Mouse (Mus musculus): Measurements from ENCODE around the gene Pramef25. TPM values are rescaled to one million over a fixed set of nuclear protein-coding genes. Genes with fewer than 3 reads are reported as not detected.
"Not testable (repeated sequence)": the region's sequence is repeated elsewhere in the genome, so short reads cannot be mapped to it uniquely, and the experiment has no call there.

The Pramef25 gene
- not detected in 2 replicates for polyA plus RNA-seq (2015; fragmentation: Nextera tagmentation; extraction: Ambion mirVana)

- H3K4me3 ChIP-seq (ENCODE audit: low read length); H3K4me1 ChIP-seq (ENCODE audit: control insufficient read depth, insufficient read depth, low read length); H3K27me3 ChIP-seq (replicated peaks; ENCODE audit: control insufficient read depth, insufficient read depth, low read length); H3K9me3 ChIP-seq (ENCODE audit: control insufficient read depth, low read length); H3K9ac ChIP-seq (ENCODE audit: low read depth, low read length); ATAC-seq; H3K36me3 ChIP-seq (ENCODE audit: control insufficient read depth, insufficient read depth, low read length); H3K27ac ChIP-seq (ENCODE audit: low read length); H3K4me2 ChIP-seq (ENCODE audit: low read depth, low read length): not testable (repeated sequence)
- 93% methylated on average over 1 of the region's 1 CpGs for WGBS
Observed at GRCm38 (mm10) chr4:143950916-143951315, at the start of gene Pramef25. TSS of gene Pramef25 (minus strand) at chr4:143951016.

- not testable (repeated sequence) for ATAC-seq; H3K9ac ChIP-seq (ENCODE audit: low read depth, low read length); H3K4me2 ChIP-seq (ENCODE audit: low read depth, low read length); H3K4me1 ChIP-seq (ENCODE audit: control insufficient read depth, insufficient read depth, low read length); H3K4me3 ChIP-seq (ENCODE audit: low read length); H3K9me3 ChIP-seq (ENCODE audit: control insufficient read depth, low read length); H3K27me3 ChIP-seq (replicated peaks; ENCODE audit: control insufficient read depth, insufficient read depth, low read length); H3K27ac ChIP-seq (ENCODE audit: low read length); H3K36me3 ChIP-seq (ENCODE audit: control insufficient read depth, insufficient read depth, low read length)
- 67% methylated on average over 3 of the region's 3 CpGs for WGBS
Observed at GRCm38 (mm10) chr4:143994269-143994668, 43.5 kb upstream of the Pramef25 start, which contains the start of gene Pramef17. TSS of gene Pramef17 (minus strand) at chr4:143994369.

GRCm38 (mm10) chr4:143988126-143988525 is 37.3 kb upstream of the Pramef25 start:
- not testable (repeated sequence) for H3K4me3 ChIP-seq (ENCODE audit: low read length); H3K9me3 ChIP-seq (ENCODE audit: control insufficient read depth, low read length); H3K27me3 ChIP-seq (replicated peaks; ENCODE audit: control insufficient read depth, insufficient read depth, low read length); H3K27ac ChIP-seq (ENCODE audit: low read length); H3K4me1 ChIP-seq (ENCODE audit: control insufficient read depth, insufficient read depth, low read length); ATAC-seq; H3K36me3 ChIP-seq (ENCODE audit: control insufficient read depth, insufficient read depth, low read length); H3K4me2 ChIP-seq (ENCODE audit: low read depth, low read length); H3K9ac ChIP-seq (ENCODE audit: low read depth, low read length)
- 92% methylated on average over 13 of the region's 17 CpGs for WGBS

DNA sequence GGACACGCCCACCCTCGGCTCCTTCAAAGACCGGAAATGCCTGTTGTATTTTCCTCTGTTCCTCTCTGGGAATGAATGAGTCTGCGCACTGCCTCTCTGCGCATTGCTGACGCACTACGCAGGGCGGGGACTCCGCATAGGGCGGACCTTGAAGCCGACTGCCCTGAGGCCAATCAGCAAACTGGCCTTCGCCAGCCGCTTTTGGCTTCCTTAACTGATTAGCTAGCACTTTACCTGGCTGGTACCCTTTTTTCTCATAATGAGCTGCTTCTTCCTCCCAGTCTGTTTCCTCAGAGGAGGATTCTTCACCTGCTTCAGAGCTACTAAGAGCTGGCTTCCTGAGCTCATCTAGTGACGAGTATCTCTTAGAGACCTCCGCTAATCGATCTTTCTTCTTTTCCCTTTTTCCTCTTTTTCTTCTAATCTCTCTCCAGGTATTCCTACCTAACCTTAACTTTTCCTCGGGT is 36.7 kb upstream of the Pramef25 start:
- not testable (repeated sequence) for H3K4me1 ChIP-seq (ENCODE audit: control insufficient read depth, insufficient read depth, low read length); H3K9me3 ChIP-seq (ENCODE audit: control insufficient read depth, low read length); H3K4me3 ChIP-seq (ENCODE audit: low read length); H3K36me3 ChIP-seq (ENCODE audit: control insufficient read depth, insufficient read depth, low read length); ATAC-seq; H3K27me3 ChIP-seq (replicated peaks; ENCODE audit: control insufficient read depth, insufficient read depth, low read length); H3K27ac ChIP-seq (ENCODE audit: low read length); H3K9ac ChIP-seq (ENCODE audit: low read depth, low read length); H3K4me2 ChIP-seq (ENCODE audit: low read depth, low read length)
- 87% methylated on average over 9 of the region's 17 CpGs for WGBS

DNA sequence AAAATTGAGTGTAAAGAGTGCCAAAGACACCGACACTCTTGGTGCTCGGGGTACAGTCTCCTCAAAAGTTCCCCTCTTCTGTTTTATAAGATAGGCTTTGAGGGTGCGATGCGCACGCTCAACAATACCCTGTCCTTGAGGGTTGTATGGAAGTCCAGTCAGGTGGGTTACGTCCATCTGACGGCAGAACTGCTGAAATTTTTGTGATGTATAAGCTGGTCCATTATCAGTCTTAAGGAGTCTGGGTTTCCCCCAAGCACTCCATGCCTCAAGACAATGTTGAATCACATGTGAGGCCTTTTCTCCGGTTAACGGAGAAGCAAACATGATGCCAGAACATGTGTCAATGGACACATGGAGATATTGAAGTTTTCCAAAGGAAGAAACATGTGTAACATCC is 34.9 kb upstream of the Pramef25 start:
- 92% methylated on average over 2 of the region's 9 CpGs for WGBS
- not testable (repeated sequence) for H3K9me3 ChIP-seq (ENCODE audit: control insufficient read depth, low read length); H3K9ac ChIP-seq (ENCODE audit: low read depth, low read length); H3K4me1 ChIP-seq (ENCODE audit: control insufficient read depth, insufficient read depth, low read length); H3K4me2 ChIP-seq (ENCODE audit: low read depth, low read length); H3K27ac ChIP-seq (ENCODE audit: low read length); H3K4me3 ChIP-seq (ENCODE audit: low read length); ATAC-seq; H3K27me3 ChIP-seq (replicated peaks; ENCODE audit: control insufficient read depth, insufficient read depth, low read length); H3K36me3 ChIP-seq (ENCODE audit: control insufficient read depth, insufficient read depth, low read length)

DNA sequence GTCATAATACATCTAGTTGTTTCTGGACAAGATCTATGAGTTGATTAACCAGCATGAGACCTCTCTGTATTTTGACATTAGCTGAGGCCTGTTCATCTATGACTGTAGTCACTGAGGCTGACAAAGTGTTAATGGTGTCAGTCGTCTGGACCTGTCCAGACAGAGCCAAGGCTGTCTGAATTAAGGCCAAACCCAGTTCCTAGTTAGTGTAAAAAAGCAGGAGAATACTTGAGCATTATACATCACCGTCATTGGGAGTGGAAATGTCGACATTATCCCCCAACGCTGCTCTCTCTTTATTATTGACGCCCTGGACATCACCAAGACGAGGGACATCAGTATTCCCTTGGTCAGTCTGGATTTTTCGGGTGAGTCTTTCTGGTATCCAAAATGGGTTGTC is 34.3 kb upstream of the Pramef25 start:
- not testable (repeated sequence) for H3K9me3 ChIP-seq (ENCODE audit: control insufficient read depth, low read length); H3K9ac ChIP-seq (ENCODE audit: low read depth, low read length); H3K4me1 ChIP-seq (ENCODE audit: control insufficient read depth, insufficient read depth, low read length); H3K4me3 ChIP-seq (ENCODE audit: low read length); H3K27me3 ChIP-seq (replicated peaks; ENCODE audit: control insufficient read depth, insufficient read depth, low read length); H3K4me2 ChIP-seq (ENCODE audit: low read depth, low read length); ATAC-seq; H3K27ac ChIP-seq (ENCODE audit: low read length); H3K36me3 ChIP-seq (ENCODE audit: control insufficient read depth, insufficient read depth, low read length)
- no CpG with 5 or more reads among the region's 7 CpGs for WGBS

DNA sequence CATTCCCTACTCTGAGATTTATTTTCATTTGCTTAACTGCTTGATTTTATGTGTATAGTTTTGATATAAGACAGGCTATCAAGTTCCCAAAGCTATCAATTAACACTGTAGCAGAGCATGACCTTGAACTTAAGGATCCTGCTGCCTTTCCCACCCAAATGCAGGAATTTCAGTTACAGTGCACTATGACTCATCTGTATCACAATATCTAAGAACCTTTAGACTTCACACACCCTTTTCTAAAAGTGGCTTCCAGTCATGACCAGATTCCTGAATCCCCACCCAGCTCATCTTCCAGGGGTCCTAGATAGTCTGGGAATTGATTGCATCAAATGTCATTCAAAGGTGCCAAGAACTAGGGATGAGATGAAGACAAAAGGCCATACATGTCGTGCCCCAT is 32.6 kb upstream of the Pramef25 start:
- H3K4me2 ChIP-seq (ENCODE audit: low read depth, low read length); H3K36me3 ChIP-seq (ENCODE audit: control insufficient read depth, insufficient read depth, low read length); H3K9ac ChIP-seq (ENCODE audit: low read depth, low read length); H3K27me3 ChIP-seq (replicated peaks; ENCODE audit: control insufficient read depth, insufficient read depth, low read length); H3K4me1 ChIP-seq (ENCODE audit: control insufficient read depth, insufficient read depth, low read length); H3K9me3 ChIP-seq (ENCODE audit: control insufficient read depth, low read length); H3K4me3 ChIP-seq (ENCODE audit: low read length); ATAC-seq; H3K27ac ChIP-seq (ENCODE audit: low read length): not testable (repeated sequence)
- no CpG with 5 or more reads among the region's 1 CpGs for WGBS

DNA sequence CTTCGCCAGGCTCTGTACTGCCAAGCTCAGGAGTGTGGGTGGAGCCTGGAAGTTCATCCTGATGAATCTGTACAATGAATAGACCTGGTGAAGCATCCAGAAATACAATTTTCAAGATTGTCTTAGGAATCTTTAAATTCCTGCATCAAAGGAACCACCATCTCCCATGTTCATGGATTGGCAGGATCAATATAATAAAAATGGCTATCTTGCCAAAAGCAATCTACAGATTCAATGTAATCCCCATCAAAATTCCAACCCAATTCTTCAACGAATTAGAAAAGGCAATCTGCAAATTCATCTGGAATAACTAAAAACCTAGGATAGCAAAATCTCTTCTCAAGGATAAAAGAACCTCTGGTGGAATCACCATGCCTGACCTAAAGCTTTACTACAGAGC is 16.0 kb upstream of the Pramef25 start, which contains the start of gene Gm13101:
Gene Gm13101, minus strand, starts transcription at position 101 of the 400 bp plus-strand sequence.
- H3K4me1 ChIP-seq (ENCODE audit: control insufficient read depth, insufficient read depth, low read length); H3K9me3 ChIP-seq (ENCODE audit: control insufficient read depth, low read length): not testable (repeated sequence)
- 34% methylated on average over 2 of the region's 2 CpGs for WGBS

GRCm38 (mm10) chr4:143900280-143900679 is 50.5 kb downstream of the Pramef25 start, which contains the start of gene Pramef6:
TSS of gene Pramef6 (minus strand) at chr4:143900380.
- not testable (repeated sequence) for H3K4me2 ChIP-seq (ENCODE audit: low read depth, low read length); H3K36me3 ChIP-seq (ENCODE audit: control insufficient read depth, insufficient read depth, low read length); H3K27ac ChIP-seq (ENCODE audit: low read length); H3K4me1 ChIP-seq (ENCODE audit: control insufficient read depth, insufficient read depth, low read length); ATAC-seq; H3K9me3 ChIP-seq (ENCODE audit: control insufficient read depth, low read length); H3K4me3 ChIP-seq (ENCODE audit: low read length); H3K27me3 ChIP-seq (replicated peaks; ENCODE audit: control insufficient read depth, insufficient read depth, low read length); H3K9ac ChIP-seq (ENCODE audit: low read depth, low read length)
- whole genome bisulfite sequencing: 84% methylated on average over 1 of the region's 1 CpGs

More for the DNA sequence above, 16.0 kb upstream of the Pramef25 start, which contains the start of gene Gm13101:
- not testable (repeated sequence) for H3K27me3 ChIP-seq (replicated peaks; ENCODE audit: control insufficient read depth, insufficient read depth, low read length); H3K36me3 ChIP-seq (ENCODE audit: control insufficient read depth, insufficient read depth, low read length); H3K9ac ChIP-seq (ENCODE audit: low read depth, low read length); H3K4me3 ChIP-seq (ENCODE audit: low read length); ATAC-seq; H3K4me2 ChIP-seq (ENCODE audit: low read depth, low read length); H3K27ac ChIP-seq (ENCODE audit: low read length)
